Mouse (Mus musculus): ENCODE measurements around the gene Taar7a. TPM values are rescaled to one million over a fixed set of nuclear protein-coding genes. Genes with fewer than 3 reads are reported as not detected.

Taar7a gene
- polyA plus RNA-seq, 1 experiment from 2014 or later = not detected

DNA sequence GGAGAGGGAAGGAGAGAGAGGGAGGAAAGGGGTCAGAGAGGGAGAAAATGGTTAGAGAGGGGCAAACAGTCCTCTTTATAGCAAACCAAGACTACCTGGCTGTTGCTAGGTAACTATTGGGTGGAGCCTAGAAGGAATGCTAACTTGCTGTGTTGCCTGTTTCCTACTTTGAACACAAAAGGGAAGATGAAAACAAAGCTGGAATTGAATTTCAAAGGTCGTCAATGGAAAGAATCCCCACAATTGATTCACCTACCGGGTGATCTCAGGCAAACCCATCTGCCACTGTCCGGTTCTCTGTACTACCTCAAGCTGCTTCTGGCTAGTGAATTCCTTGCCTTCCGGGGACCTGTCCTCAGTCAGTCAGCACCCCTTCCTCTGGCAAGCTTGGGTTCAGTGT is 15.3 kb downstream of the Taar7a start:
- no peak overlapping the region for H3K9ac ChIP-seq
- no peaks in the 10 kb centered on the region for H3K36me3 ChIP-seq
- H3K27ac ChIP-seq = no peak overlapping the region
- H3K4me2 ChIP-seq = no peak overlapping the region
- no peak for ATAC-seq (ENCODE audit: insufficient number of reproducible peaks, low FRiP score, low TSS enrichment, low read depth)
- H3K9me3 ChIP-seq = no peaks in the 10 kb centered on the region
- no peak overlapping the region for H3K4me3 ChIP-seq
- no peaks in the 10 kb centered on the region for H3K4me1 ChIP-seq
- 57% methylated on average over 4 of the region's 4 CpGs for WGBS
- H3K27me3 ChIP-seq = no peaks in the 10 kb centered on the region

DNA sequence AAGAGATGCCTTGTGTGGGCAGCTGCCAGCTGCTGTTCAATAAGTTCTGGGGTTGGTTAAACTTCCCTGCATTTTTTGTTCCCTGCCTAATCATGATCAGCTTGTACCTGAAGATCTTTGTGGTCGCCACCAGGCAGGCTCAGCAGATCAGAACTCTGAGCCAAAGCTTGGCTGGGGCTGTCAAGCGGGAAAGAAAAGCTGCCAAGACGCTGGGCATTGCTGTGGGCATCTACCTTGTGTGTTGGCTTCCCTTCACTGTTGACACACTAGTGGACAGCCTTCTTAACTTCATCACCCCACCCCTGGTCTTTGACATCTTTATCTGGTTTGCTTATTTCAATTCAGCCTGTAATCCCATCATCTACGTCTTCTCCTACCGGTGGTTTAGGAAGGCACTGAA is 22.0 kb downstream of the Taar7a start:
- Histone ChIP-seq H3K9ac (no peak overlapping the region), H3K4me3 (no peak overlapping the region), H3K4me2 (no peak overlapping the region), H3K27me3 (no peaks in the 10 kb centered on the region), H3K9me3 (no peaks in the 10 kb centered on the region), H3K27ac (no peak overlapping the region), H3K4me1 (no peaks in the 10 kb centered on the region), H3K36me3 (no peaks in the 10 kb centered on the region)
- no peak for ATAC-seq (ENCODE audit: insufficient number of reproducible peaks, low FRiP score, low TSS enrichment, low read depth)
- 82% methylated on average over 5 of the region's 5 CpGs for WGBS

DNA sequence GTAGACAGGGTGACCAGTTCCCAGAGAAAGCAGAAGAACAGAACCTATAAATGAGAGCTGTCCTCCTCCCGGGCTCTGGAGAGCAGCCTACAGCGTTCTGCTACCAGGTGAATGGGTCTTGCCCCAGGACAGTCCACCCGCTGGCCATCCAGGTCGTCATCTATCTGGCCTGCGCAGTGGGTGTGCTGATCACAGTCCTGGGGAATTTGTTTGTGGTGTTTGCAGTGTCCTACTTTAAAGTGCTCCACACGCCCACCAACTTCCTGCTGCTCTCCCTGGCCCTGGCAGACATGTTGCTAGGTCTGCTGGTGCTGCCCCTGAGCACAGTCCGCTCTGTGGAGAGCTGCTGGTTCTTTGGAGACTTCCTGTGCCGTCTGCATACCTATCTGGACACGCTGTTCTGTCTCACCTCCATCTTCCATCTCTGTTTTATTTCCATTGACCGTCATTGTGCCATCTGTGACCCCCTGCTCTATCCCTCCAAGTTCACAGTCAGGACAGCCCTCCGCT is 22.6 kb downstream of the Taar7a start, which contains the start of gene Taar5:
Gene Taar5, plus strand, starts transcription at position 51 of the 510 bp plus-strand sequence.
- Histone ChIP-seq H3K36me3 (no peaks in the 10 kb centered on the region), H3K4me1 (no peaks in the 10 kb centered on the region), H3K27ac (no peak within 1 kb of the TSS), H3K4me2 (no peak within 1 kb of the TSS), H3K9ac (no peak within 1 kb of the TSS), H3K4me3 (no peak within 1 kb of the TSS), H3K9me3 (no peaks in the 10 kb centered on the region), H3K27me3 (no peaks in the 10 kb centered on the region)
- WGBS = 87% methylated on average over 11 of the region's 11 CpGs
- ATAC-seq (ENCODE audit: insufficient number of reproducible peaks, low FRiP score, low TSS enrichment, low read depth) = no peak

DNA sequence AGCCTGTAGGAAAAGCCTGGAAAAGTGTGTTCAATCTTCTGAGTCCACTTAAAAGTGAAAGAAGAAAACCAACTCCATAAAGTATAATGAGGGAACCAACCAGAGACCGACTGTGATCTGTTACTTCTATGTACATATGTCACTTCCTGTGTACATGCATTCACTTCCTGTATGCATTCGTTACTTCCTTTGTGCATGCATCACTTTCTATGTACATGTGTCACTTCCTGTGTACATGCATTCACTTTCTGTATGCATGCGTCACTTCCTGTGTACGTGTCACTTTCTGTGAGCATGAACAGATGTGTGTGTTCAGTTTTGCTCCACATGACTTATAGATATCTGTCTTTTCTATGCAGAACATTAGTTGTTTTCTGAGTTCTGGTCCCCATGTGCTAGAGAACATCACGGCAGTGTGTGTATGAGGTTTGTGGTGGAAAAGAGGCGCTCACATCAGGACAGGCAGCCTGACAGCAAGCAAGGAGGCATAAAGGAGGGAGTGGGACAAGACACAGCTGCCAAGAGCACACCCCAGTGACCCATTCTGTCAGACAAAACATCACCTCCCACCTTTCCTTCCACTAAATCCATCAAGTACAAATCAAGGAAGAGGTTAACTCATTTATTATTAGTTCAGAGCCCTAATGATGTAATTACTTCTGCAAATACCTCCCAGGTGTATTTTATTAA is 28.2 kb downstream of the Taar7a start:
- ATAC-seq (ENCODE audit: insufficient number of reproducible peaks, low FRiP score, low TSS enrichment, low read depth) = no peak
- no peaks in the 10 kb centered on the region for H3K36me3 ChIP-seq
- no peak overlapping the region for H3K9ac ChIP-seq
- H3K27ac ChIP-seq = no peak overlapping the region
- no peaks in the 10 kb centered on the region for H3K9me3 ChIP-seq
- H3K27me3 ChIP-seq = no peaks in the 10 kb centered on the region
- no peaks in the 10 kb centered on the region for H3K4me1 ChIP-seq
- WGBS = 81% methylated on average over 6 of the region's 6 CpGs
- H3K4me2 ChIP-seq = no peak overlapping the region
- no peak overlapping the region for H3K4me3 ChIP-seq

DNA sequence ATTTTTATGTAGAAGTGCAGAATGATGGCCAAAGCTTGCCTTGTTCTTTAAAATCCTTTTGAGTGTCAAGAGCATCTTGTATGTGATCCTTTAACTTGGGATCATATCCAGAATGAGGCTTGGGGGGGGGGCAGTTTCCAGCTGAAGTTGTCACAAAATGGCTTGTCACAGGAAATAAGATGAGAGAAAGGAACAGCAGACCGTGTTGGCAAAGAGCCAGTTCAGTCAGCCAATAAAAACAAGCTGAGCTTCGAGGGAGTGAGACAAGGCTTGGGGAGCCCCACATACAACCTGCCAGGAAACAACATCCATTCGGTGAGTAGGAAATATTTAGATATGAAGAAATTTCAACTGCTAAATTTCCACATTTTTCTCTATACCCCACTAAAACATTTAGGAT is 29.8 kb downstream of the Taar7a start:
- Histone ChIP-seq H3K9me3 (no peaks in the 10 kb centered on the region), H3K4me1 (no peaks in the 10 kb centered on the region), H3K4me3 (no peak overlapping the region), H3K36me3 (no peaks in the 10 kb centered on the region), H3K27me3 (no peaks in the 10 kb centered on the region), H3K27ac (no peak overlapping the region), H3K4me2 (no peak overlapping the region), H3K9ac (no peak overlapping the region)
- ATAC-seq (ENCODE audit: insufficient number of reproducible peaks, low FRiP score, low TSS enrichment, low read depth) = no peak
- whole genome bisulfite sequencing = 33% methylated on average over 3 of the region's 3 CpGs

DNA sequence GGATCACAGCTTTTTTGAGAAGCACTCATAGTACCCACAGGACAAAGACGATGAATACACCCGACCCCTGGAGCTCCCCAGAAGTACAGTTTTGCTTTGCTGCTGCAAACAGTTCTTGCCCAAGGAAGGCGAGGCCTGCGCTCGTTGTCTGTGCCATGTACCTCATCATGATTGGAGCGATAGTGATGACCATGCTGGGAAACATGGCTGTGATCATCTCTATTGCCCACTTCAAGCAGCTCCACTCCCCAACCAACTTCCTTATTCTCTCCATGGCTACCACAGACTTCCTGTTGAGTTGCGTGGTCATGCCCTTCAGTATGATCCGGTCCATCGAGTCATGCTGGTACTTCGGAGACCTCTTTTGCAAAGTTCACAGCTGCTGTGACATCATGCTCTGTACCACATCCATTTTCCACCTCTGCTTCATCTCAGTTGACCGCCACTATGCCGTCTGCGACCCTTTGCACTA is 32.8 kb downstream of the Taar7a start, which contains the start of gene Taar4:
Gene Taar4, plus strand, starts transcription at position 51 of the 472 bp plus-strand sequence.
- no peak within 1 kb of the TSS for H3K4me2 ChIP-seq
- H3K9me3 ChIP-seq = no peaks in the 10 kb centered on the region
- H3K36me3 ChIP-seq = no peaks in the 10 kb centered on the region
- no peaks in the 10 kb centered on the region for H3K4me1 ChIP-seq
- no peaks in the 10 kb centered on the region for H3K27me3 ChIP-seq
- H3K9ac ChIP-seq = no peak within 1 kb of the TSS
- H3K4me3 ChIP-seq = no peak within 1 kb of the TSS
- H3K27ac ChIP-seq = no peak within 1 kb of the TSS
- no peak for ATAC-seq (ENCODE audit: insufficient number of reproducible peaks, low FRiP score, low TSS enrichment, low read depth)
- 95% methylated on average over 13 of the region's 13 CpGs for WGBS

DNA sequence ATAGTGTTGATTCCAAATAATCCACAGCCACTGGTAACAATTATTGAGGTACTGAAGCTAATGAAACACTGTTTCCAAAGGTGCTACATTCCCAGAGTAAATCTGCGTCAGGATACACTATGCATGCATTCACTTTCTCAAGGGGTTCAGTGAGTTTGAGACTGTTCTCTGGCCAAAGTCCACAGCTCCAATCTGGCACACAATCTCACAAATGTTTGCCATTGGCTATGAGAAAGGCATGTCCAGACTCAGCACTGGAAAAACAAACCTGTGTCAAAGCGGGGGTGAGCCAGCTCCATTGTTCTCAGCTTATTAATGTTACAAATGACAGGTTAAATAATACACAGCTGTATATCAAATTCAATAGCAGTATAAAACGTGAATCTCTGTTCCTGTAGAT is 34.2 kb downstream of the Taar7a start:
- no peak overlapping the region for H3K4me2 ChIP-seq
- WGBS = 44% methylated on average over 3 of the region's 3 CpGs

DNA sequence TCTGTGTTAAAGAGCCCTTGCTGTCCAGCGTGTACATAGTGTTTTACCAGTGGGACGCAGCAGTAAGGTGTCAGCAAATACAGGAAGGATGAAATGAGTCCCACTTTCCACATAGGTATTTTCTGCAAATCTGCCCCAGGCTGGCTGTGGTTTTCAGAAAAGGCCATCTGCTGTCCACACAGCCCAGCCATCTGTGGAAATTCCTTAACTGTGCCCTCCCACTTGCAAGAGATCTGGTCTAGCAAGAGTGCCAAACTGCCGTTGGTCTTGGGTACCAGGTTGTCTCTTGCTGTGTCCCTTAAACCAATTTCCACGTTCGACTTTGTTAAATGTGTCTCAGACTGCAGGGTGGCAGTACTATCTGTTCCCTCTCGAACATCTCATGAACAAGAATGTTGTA is 41.6 kb downstream of the Taar7a start:
- WGBS = 74% methylated on average over 6 of the region's 6 CpGs
- Histone ChIP-seq H3K36me3 (no peaks in the 10 kb centered on the region), H3K27me3 (no peaks in the 10 kb centered on the region), H3K9ac (no peak overlapping the region), H3K27ac (no peak overlapping the region), H3K4me3 (no peak overlapping the region), H3K4me1 (no peaks in the 10 kb centered on the region), H3K9me3 (no peaks in the 10 kb centered on the region), H3K4me2 (no peak overlapping the region)
- no peak for ATAC-seq (ENCODE audit: insufficient number of reproducible peaks, low FRiP score, low TSS enrichment, low read depth)

More for the DNA sequence above, 34.2 kb downstream of the Taar7a start:
- no peak overlapping the region for H3K4me3 ChIP-seq
- no peak overlapping the region for H3K27ac ChIP-seq
- no peaks in the 10 kb centered on the region for H3K27me3 ChIP-seq
- no peaks in the 10 kb centered on the region for H3K36me3 ChIP-seq
- H3K4me1 ChIP-seq = no peaks in the 10 kb centered on the region
- H3K9ac ChIP-seq = no peak overlapping the region
- ATAC-seq (ENCODE audit: insufficient number of reproducible peaks, low FRiP score, low TSS enrichment, low read depth) = no peak
- no peaks in the 10 kb centered on the region for H3K9me3 ChIP-seq

DNA sequence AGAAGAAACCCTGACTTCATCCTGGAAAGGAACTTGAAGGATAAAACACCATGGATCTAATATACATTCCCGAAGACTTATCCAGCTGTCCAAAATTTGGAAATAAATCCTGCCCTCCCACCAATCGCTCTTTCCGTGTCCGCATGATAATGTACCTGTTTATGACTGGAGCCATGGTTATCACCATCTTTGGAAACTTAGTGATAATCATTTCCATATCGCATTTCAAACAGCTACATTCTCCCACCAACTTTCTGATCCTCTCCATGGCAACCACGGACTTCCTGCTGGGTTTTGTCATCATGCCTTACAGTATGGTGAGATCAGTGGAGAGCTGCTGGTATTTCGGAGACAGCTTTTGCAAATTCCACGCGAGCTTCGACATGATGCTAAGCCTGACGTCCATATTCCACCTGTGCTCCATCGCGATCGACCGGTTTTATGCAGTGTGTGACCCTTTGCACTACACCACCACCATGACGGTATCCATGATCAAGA is 43.7 kb downstream of the Taar7a start, which contains the start of gene Taar3:
Gene Taar3, plus strand, starts transcription at position 51 of the 498 bp plus-strand sequence.
- Histone ChIP-seq H3K9ac (no peak within 1 kb of the TSS), H3K36me3 (no peaks in the 10 kb centered on the region), H3K27ac (no peak within 1 kb of the TSS), H3K9me3 (no peaks in the 10 kb centered on the region), H3K4me1 (no peaks in the 10 kb centered on the region), H3K4me3 (no peak within 1 kb of the TSS), H3K27me3 (no peaks in the 10 kb centered on the region), H3K4me2 (no peak within 1 kb of the TSS)
- WGBS = 80% methylated on average over 16 of the region's 16 CpGs
- no peak for ATAC-seq (ENCODE audit: insufficient number of reproducible peaks, low FRiP score, low TSS enrichment, low read depth)

DNA sequence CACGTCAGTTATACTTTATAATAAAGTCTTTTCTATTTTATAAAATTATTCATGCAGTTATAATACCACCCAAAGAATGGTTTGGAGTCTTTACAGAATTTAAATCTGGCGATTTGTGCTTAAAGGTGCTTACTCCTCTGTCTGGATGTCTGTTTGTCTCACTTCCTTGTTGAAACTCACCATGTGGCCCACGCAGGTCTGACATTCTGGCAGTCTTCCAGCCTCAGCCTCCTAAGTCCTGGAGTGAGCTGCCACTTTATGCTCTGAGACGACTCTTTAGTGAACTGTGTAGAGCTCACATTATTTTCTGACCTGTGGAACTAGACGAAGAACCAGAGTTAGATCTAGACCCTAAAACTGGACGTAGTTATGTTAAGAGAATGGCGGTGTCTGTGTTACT is 45.3 kb downstream of the Taar7a start:
- WGBS = 56% methylated on average over 7 of the region's 7 CpGs
- Histone ChIP-seq H3K4me3 (no peak overlapping the region), H3K9me3 (no peaks in the 10 kb centered on the region), H3K4me1 (no peaks in the 10 kb centered on the region), H3K27ac (no peak overlapping the region), H3K9ac (no peak overlapping the region), H3K27me3 (no peaks in the 10 kb centered on the region), H3K36me3 (no peaks in the 10 kb centered on the region), H3K4me2 (no peak overlapping the region)
- ATAC-seq (ENCODE audit: insufficient number of reproducible peaks, low FRiP score, low TSS enrichment, low read depth) = no peak

DNA sequence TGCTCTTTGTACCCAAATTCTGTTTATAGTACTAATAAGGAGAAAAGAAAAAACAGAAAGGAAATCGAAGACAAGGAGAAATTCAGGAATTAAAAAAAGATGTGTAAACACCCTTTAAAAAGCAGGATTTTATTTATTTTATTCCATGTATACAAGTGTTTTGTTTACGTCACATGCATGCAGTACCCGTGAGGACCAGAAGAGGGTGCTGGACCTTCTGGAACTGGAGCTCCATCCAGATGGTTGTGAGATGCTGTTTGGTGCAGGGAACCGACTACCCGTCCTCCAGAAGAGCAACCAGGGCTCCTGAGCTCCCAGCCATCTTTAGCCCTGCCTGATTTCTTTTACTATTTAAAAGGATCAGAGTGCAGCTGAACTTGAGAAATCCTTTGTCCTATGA is 50.8 kb downstream of the Taar7a start:
- no peak overlapping the region for H3K4me3 ChIP-seq
- H3K27me3 ChIP-seq = no peaks in the 10 kb centered on the region
- H3K9ac ChIP-seq = no peak overlapping the region
- ATAC-seq (ENCODE audit: insufficient number of reproducible peaks, low FRiP score, low TSS enrichment, low read depth) = no peak
- WGBS = 78% methylated on average over 5 of the region's 5 CpGs
- H3K36me3 ChIP-seq = no peaks in the 10 kb centered on the region
- no peaks in the 10 kb centered on the region for H3K9me3 ChIP-seq
- no peak overlapping the region for H3K4me2 ChIP-seq
- H3K27ac ChIP-seq = no peak overlapping the region
- no peaks in the 10 kb centered on the region for H3K4me1 ChIP-seq

Measured in limb, embryonic 15.5 days (tissue).